Mouse (Mus musculus) liver, adult 2 months (tissue): ENCODE data around the gene Tekt3. TPM values are rescaled to one million over a fixed set of nuclear protein-coding genes. Genes with fewer than 3 reads are reported as not detected.

Experiments used
- DNase-seq: peaks from one replicate; pipeline ENCODE4 v3.0.0-alpha.2; 2011; ENCODE audit warnings: low read depth, low spot score; ENCODE audit errors: extremely low read depth
- H3K27ac ChIP-seq: fragments of 200-500 bp; replicated peaks from 2 replicates; pipeline ENCODE4 v1.5.1; 2012; ENCODE audit warnings: low read depth, mild to moderate bottlenecking, control low read depth, inconsistent platforms, low read length; ENCODE audit not compliant: insufficient read depth
- H3K27me3 ChIP-seq: fragments of 200-500 bp; 2 replicates; pipeline ENCODE4 v1.6.1; 2012; ENCODE audit warnings: mild to moderate bottlenecking, moderate library complexity, low read length, inconsistent platforms; ENCODE audit not compliant: control insufficient read depth, insufficient read depth
- H3K36me3 ChIP-seq: fragments of 200-500 bp; 2 replicates; pipeline ENCODE4 v1.6.1; 2012; ENCODE audit warnings: low read length, inconsistent platforms; ENCODE audit not compliant: control insufficient read depth, insufficient read depth
- H3K4me1 ChIP-seq: fragments of 200-500 bp; 2 replicates; pipeline ENCODE4 v1.6.1; 2011; ENCODE audit warnings: low read length; ENCODE audit not compliant: control insufficient read depth, insufficient read depth
- H3K4me3 ChIP-seq: fragments of 200-500 bp; 2 replicates; pipeline ENCODE4 v1.5.1; 2011; ENCODE audit warnings: low read depth, mild to moderate bottlenecking, control low read depth, low read length, moderate library complexity; ENCODE audit not compliant: insufficient read depth
- H3K79me2 ChIP-seq: fragments of 200-500 bp; 2 replicates; pipeline ENCODE4 v1.6.1; 2012; ENCODE audit warnings: inconsistent platforms, mild to moderate bottlenecking, low read length, moderate library complexity; ENCODE audit not compliant: control insufficient read depth, insufficient read depth
- H3K9ac ChIP-seq: fragments of 200-500 bp; 2 replicates; pipeline ENCODE4 v1.6.1; 2012; ENCODE audit warnings: low read depth, mild to moderate bottlenecking, control low read depth, inconsistent platforms, low read length
- CTCF ChIP-seq: fragments of 200-500 bp; IDR thresholded peaks from 2 replicates; pipeline ENCODE4 v1.5.1; 2011; ENCODE audit warnings: low read depth, low read length, control low read depth
- POLR2A ChIP-seq: fragments of 200-500 bp; IDR thresholded peaks from 2 replicates; pipeline ENCODE4 v1.6.1; 2011; ENCODE audit warnings: low read length, control low read depth; ENCODE audit not compliant: insufficient read depth; ENCODE audit errors: extremely low read depth
- WGBS: fragments of 180-500 bp; shearing (Covaris S2); methylation state at CpG from one replicate; pipeline ENCODE4 v1.1.7; 2018; 5-methylcytosine and 5-hydroxymethylcytosine counted together
- polyA plus RNA-seq: library from polyadenylated mRNA; depleted of rRNA; stranded (reverse); fragments of >200 nt; gene quantifications from 2 replicates; pipeline ENCODE4 v1.2.3, GENCODE M21; 2012
- total RNA-seq: library from RNA; depleted of rRNA; stranded (reverse); fragments of >200 nt; gene quantifications from 2 replicates; pipeline ENCODE4 v1.2.3, GENCODE M21; 2014

Gene Tekt3
- total and polyA plus RNA-seq, 2 experiments, result not detected

GRCm38 (mm10) chr11:63070081-63070480 is 8.6 kb downstream of the Tekt3 start:
- TF ChIP-seq POLR2A (no peak), CTCF (no peak)
- Histone ChIP-seq H3K79me2 (no peaks in the 10 kb centered on the region), H3K36me3 (no peaks in the 10 kb centered on the region), H3K27me3 (peaks cover 12% of the 10 kb centered on the region; the same call in 1 of the 2 replicates), H3K4me3 (no peak overlapping the region), H3K27ac (no peak overlapping the region), H3K4me1 (no peaks in the 10 kb centered on the region), H3K9ac (no peak overlapping the region)
- no peak for DNase-seq
- WGBS, result 93% methylated on average over 17 of the region's 17 CpGs

- TF ChIP-seq POLR2A (no peak), CTCF (peak; percentile 6; the same call in 1 of the 2 replicates)
- Histone ChIP-seq H3K4me1 (no peaks in the 10 kb centered on the region), H3K36me3 (no peaks in the 10 kb centered on the region), H3K27ac (no peak overlapping the region), H3K27me3 (peaks cover 19% of the 10 kb centered on the region; the same call in 1 of the 2 replicates), H3K4me3 (no peak overlapping the region), H3K9ac (no peak overlapping the region), H3K79me2 (no peaks in the 10 kb centered on the region)
- no peak for DNase-seq
- 83% methylated on average over 3 of the region's 3 CpGs for WGBS
Measured at GRCm38 (mm10) chr11:63084536-63084935, 23.1 kb downstream of the Tekt3 start.

GRCm38 (mm10) chr11:63088672-63089071 is 27.2 kb downstream of the Tekt3 start:
- Histone ChIP-seq H3K4me1 (no peaks in the 10 kb centered on the region), H3K79me2 (no peaks in the 10 kb centered on the region), H3K9ac (no peak overlapping the region), H3K27me3 (peaks cover 10% of the 10 kb centered on the region; the same call in 1 of the 2 replicates), H3K27ac (no peak overlapping the region), H3K36me3 (no peaks in the 10 kb centered on the region), H3K4me3 (no peak overlapping the region)
- WGBS, result 88% methylated on average over 6 of the region's 6 CpGs
- no peak for DNase-seq
- TF ChIP-seq CTCF (no peak), POLR2A (no peak)

- Histone ChIP-seq H3K36me3 (no peaks in the 10 kb centered on the region), H3K79me2 (no peaks in the 10 kb centered on the region), H3K27me3 (peaks cover 5% of the 10 kb centered on the region; the same call in 1 of the 2 replicates), H3K9ac (no peak overlapping the region), H3K27ac (no peak overlapping the region), H3K4me1 (no peaks in the 10 kb centered on the region), H3K4me3 (no peak overlapping the region)
- DNase-seq, result no peak
- 31% methylated on average over 4 of the region's 4 CpGs for WGBS
- TF ChIP-seq POLR2A (no peak), CTCF (no peak)
Measured at GRCm38 (mm10) chr11:63090210-63090609, 28.8 kb downstream of the Tekt3 start.

GRCm38 (mm10) chr11:63090986-63091385 is 29.5 kb downstream of the Tekt3 start:
- no peak overlapping the region for H3K9ac ChIP-seq
- peaks cover 5% of the 10 kb centered on the region; the same call in 1 of the 2 replicates for H3K27me3 ChIP-seq
- WGBS, result 89% methylated on average over 6 of the region's 6 CpGs
- H3K36me3 ChIP-seq, result no peaks in the 10 kb centered on the region
- H3K4me3 ChIP-seq, result no peak overlapping the region
- DNase-seq, result peak; percentile 22
- no peaks in the 10 kb centered on the region for H3K79me2 ChIP-seq
- no peaks in the 10 kb centered on the region for H3K4me1 ChIP-seq
- TF ChIP-seq POLR2A, result no peak
- no peak for TF ChIP-seq CTCF
- no peak overlapping the region for H3K27ac ChIP-seq

- WGBS, result 78% methylated on average over 5 of the region's 5 CpGs
- Histone ChIP-seq H3K27ac (no peak overlapping the region), H3K4me1 (no peaks in the 10 kb centered on the region), H3K36me3 (no peaks in the 10 kb centered on the region), H3K79me2 (no peaks in the 10 kb centered on the region), H3K27me3 (peaks cover 5% of the 10 kb centered on the region; the same call in 1 of the 2 replicates), H3K4me3 (no peak overlapping the region), H3K9ac (no peak overlapping the region)
- no peak for DNase-seq
- TF ChIP-seq CTCF (no peak), POLR2A (no peak)
Measured at GRCm38 (mm10) chr11:63092271-63092670, 30.8 kb downstream of the Tekt3 start.
